Mouse (Mus musculus) WW6 (cell line): ENCODE results near the gene Akr1c14.
A peak's percentile ranks its signal among the peaks of the same experiment; 100 is the strongest.
"Not testable (repeated sequence)": the region's sequence is repeated elsewhere in the genome, so short reads cannot be mapped to it uniquely, and the experiment has no call there.

Experiments used
- DNase-seq: peaks from one replicate; pipeline ENCODE4 v3.0.0-alpha.2; 2013; ENCODE audit warnings: low read depth, low spot score

Gene Akr1c14

GRCm38 (mm10) chr13:4123146-4123545 is 74.3 kb downstream of the Akr1c14 start:
- no peak for DNase-seq

- DNase-seq: not testable (repeated sequence)
These were observed 75.7 kb downstream of the Akr1c14 start for GRCm38 (mm10) chr13:4124471-4124870.

- not testable (repeated sequence) for DNase-seq
These were observed 77.0 kb downstream of the Akr1c14 start for GRCm38 (mm10) chr13:4125846-4126245.

DNA sequence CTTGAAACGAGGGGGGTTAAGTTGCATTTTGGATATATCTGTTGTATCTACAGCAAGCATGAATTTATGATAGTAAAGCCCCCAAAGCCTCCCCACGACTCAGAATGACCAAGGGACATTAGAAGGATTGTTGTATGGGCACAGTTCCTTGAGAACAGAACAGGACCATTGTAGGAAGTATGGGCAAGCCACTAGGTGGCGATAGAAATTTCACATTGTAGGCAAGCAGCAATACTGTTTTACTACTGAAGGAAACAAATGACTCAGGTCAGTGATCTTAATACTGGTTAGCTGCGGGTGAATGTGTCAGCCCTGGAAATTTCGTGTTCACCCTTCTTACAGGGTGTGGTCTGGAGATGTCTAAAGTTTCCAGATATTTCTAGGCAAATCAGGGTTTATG is 80.3 kb downstream of the Akr1c14 start:
- DNase-seq: peak; percentile 14

DNA sequence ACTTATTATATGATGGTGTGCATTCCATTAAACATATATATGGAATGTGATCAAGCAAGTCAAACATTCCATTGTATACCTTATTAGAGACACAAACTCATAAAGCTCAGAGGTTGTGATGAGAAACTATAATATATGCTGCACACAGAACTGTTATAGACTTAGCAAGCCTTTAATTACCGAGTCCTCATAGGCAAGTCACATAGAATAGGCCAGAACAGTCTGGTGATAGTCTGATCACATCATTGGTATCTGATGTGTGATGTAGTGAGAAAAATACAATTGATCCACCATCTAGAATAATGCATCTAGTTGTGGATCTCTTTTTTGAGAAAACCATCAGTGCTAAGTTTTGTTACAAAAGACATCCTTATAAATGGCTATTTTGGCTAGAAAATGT is 82.5 kb downstream of the Akr1c14 start:
- no peak for DNase-seq

DNA sequence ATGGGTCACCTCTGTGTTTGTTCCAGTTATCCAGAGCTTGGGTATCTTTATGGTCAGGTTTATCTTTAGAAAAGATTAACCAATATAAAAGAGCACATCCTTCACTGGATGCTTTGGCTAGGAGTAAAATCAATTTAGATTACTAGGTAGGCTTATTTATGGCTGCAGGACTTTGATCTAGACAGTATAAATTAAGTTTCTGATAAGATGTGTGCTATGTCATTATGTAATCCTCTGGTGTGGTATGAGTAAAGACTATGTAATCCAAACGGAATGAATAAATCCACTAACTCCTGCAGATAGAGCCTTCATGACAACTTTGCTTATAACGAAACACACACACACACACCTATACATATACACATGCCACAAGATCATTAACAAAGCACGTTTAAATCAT is 82.9 kb downstream of the Akr1c14 start:
- no peak for DNase-seq

GRCm38 (mm10) chr13:4133070-4133469 is 84.3 kb downstream of the Akr1c14 start:
- DNase-seq: no peak
